Mouse (Mus musculus): Measurements from ENCODE around the gene Mras. TPM values are rescaled to one million over a fixed set of nuclear protein-coding genes. Genes with fewer than 3 reads are reported as not detected.

The Mras gene
- polyA plus RNA-seq, 1 experiment from 2014 or later, result 11.9 TPM

DNA sequence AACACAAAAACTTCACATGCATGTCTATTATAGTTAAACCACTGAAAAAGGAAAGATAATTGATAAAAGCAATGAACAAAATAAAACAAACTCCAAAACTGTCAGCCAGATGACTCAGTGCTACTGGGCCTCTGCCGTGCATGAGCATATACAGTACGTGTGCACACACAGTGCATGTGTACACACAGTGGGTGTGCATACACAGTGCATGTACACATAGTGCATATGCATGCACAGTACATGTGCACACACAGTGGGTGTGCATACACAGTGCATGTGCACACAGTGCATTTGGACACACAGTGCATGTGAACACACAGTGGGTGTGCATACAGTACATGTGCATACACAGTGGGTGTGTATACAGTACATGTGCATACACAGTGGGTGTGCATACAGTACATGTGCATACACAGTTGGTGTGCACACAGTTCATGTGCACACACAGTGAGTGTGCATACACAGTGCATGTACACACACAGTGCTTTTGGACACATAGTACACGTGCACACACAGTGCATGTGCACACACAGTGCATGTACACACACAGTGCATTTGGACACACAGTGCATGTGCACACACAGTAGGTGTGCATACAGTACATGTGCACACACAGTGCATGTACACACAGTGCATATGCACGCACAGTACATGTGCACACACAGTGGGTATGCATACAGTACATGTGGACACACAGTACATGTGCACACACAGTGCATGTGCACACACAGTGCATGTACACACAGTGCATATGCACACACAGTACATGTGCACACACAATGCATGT, 4.7 kb upstream of the Mras start:
- DNase-seq (ENCODE audit: low spot score), result no peak

DNA sequence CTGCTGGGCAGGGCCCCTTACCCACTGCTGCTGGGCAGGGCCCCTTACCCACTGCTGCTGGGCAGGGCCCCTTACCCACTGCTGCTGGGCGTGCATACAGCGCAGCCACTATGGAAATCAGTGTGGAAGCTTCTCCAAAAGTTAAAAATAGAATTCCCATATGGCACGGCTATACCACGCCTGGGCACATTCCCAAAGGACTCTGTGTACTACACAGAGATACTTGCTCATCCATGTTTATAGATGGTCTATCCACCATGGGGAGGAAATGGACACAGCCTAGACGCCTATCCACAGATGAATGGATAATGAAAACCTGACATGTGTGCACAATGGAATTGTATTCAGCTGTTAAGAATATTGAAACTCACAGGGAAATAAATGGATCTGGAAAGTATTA, 3.8 kb upstream of the Mras start:
- no peak for DNase-seq (ENCODE audit: low spot score)

DNA sequence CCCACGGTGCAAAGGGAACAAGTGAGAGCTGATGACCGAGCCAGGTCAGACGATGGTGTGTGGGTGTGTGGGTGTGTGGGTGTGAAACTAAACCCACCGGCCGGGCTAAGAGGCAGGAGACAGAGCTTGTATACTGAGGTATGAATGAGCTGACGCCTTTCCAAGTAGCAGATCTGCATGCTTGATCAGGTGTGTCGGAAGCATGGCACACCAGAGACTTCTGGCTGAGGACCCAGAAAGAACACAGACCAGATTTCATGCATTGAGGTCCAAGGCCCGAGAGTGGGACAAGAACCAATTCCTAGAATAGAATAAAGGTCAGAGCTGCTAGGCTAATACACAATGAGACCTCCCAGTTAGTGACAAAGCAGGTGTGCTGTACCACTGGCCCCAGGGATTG, 1.9 kb upstream of the Mras start:
- no peak for DNase-seq (ENCODE audit: low spot score)

DNA sequence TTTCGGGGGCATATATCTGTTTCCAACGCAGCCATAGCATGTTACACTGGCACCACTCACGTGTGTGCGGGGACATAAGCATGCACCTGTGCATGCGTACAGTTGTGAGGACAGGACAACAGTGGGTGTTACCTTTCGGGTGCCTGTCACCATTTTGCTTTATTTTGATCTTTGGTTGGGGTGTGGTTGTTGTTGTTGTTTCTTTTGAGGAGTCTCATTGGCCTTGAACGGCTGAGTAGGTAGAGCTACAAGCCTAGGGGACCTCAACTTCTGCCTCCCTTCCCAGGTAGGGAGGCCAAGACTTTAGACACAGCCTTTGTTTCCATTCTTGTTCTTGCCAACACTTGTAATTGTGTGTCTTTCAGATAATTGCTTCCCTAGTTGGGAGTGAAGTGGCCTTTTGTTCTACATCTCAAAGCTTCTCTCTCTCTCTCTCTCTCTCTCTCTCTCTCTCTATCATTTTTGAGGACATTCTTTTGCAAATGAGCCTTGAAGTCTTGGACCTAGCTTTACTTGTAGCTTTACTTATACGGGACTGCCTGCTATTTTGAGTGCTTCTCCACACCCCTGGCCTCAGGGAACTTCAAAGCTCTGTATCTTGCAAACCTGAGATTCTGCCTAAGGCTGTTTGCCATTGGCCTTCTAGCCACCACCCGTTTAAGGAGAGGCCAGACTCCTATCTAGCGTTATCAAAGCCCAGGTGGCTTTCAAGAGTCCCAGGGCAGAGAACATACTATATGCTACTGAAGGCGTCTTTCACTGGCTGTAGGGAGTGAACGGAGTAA, 792 bp upstream of the Mras start:
- no peak for DNase-seq (ENCODE audit: low spot score)

DNA sequence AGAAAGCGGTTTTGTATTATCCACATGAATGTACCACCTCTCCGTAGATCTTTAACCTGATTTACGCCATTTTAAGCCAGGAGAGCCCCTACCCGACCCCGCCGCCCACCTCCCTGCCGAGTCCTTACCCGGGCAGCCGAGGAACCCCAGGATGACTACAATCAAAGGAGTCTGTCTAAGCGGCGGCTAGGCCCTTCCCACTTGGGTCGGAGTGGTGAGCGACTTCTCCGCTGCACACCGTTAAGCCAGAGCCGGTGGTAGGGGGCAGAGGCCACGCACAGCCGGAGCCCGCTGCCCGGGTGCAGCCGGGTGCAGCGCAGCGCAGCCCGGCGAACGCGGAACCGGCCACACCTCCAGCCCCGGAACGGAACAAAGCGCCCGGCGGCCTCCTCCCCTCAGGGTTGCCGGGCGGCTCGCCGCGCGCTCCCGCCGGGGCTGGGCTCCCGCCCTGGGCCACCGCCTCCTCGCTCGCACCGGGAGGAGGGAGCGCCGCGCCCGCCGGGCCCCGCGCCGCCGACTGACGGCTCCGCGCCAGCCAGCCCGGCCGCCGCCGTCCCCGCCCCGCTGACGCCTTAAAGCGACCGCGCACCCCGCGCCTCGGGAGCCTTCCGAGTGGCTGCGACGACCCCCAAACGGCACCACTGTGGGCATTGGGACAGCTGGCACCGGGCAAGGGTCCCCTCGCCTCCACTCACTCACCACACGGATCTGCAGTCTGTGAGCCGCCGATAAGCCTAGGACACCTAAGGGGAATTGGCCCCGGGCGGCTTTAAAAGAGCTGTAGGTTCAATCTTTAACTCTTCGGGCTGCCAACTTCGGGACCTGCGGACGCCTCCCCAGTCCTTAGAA, 775 bp downstream of the Mras start:
- peak; percentile 27 for DNase-seq (ENCODE audit: low spot score)

DNA sequence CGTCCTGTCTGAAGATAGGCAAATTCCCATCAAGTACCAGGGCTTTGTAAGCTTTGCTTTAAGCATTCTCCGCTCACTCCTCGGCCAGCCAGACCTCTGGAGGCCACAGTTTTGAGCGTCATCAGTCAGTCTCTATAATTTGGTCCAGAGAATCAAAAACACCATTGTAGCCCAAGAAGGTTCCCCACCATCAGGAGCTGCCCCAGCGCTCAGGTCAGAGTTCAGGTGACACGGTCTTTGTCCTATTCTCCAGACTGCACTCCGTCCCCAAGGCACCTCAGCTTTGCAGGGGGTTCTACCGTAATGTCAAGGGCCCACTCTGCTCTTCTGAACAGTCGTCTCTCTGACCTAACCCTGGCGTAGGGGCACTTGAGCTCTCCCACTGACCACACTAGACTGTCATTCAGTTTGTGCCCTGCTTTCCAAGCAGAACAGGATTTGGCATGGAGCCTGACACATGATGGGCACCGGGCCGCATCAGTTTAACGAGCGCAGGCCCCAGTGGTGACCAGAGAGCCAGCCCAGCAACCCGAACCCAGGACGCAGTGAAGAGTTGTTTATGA, 1.5 kb downstream of the Mras start:
- DNase-seq (ENCODE audit: low spot score), result no peak

DNA sequence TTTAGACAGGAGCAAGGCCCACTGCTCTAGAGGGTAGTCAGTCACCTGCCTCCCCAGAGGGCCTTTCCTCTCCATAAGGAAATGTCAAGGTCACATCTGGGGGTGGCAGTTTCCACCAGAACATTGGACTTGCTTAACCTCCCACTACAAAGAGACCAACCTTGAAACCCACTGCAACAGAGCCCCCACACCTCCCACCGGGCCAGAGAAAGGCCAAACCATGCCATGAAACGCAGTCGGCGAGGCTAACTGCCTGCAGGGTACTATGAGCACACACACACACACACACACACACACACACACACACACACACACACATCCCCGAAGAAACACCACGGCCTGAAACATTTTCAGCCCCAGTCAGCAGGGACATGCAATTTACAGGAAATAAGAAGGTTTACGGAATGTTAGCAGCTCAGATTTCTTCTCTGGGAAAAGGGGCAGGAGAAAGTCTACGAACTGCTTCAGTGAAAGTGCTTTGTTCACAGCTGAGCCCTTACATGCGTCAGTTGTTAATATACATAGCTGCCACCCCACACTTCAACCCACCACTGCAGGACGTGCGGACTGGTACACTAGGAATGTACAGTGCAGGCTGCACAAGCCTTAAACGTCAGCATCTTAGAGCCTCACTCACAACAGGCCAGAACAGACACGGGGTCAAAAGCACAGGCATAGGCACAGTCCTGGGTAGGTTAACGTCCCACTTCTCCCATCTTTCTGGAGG, 2.1 kb downstream of the Mras start:
- no peak for DNase-seq (ENCODE audit: low spot score)

DNA sequence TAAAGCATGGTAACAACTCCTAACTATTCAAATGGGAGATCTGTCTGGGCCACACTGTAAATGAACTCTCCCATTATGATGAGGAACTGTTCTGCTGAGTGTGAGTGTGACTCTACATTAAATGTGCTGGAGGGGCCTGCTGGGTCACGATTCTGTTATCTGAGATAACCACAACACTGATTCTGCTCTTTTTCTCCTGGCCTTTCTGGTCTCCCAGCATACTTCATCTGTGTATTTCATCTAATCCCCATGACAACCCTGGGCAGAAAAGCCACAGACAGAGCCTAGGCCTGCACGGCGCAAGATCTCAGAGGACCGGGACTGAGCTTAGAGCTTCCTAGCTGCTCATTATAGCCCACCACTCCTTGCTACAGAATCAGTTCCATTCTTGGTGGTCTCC, 4.7 kb downstream of the Mras start:
- no peak for DNase-seq (ENCODE audit: low spot score)

DNA sequence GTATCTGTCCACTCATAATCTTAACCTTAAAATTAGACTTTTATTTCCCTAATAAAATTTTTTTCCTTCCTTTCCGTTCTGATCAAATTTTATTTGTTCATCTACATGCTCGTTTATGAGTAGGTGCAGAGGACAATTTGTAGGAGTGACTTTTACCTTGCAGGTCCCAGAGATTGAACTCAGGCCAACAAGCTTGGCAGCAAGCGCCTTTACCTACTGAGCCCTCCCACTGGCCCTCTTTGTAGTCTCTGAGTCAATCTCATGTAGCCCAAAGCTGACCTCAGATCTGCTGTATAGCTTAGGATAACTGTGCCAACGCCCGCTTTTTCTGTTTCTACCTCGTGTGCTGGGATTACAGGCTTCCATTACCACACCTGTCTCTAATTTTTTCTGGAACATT, 5.2 kb downstream of the Mras start:
- DNase-seq (ENCODE audit: low spot score), result no peak

DNA sequence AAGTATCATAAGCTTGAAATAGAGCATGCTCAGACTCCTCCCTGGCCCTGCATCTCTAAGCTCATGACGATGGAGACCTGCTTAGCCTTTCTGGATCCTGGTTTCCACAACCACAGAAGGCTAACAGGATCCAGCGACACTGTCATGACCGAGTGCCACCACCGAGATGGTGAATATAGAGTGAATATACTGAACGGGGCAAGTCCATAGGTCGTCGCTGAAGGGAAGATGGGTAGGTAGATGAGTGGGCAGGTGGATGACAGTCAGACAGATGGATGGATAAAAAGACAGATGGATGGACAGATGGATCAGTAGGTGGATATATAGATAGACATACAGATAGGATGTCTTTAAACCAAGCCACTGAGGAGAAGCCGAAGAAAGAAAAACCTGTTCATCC, 5.8 kb downstream of the Mras start:
- no peak for DNase-seq (ENCODE audit: low spot score)

DNA sequence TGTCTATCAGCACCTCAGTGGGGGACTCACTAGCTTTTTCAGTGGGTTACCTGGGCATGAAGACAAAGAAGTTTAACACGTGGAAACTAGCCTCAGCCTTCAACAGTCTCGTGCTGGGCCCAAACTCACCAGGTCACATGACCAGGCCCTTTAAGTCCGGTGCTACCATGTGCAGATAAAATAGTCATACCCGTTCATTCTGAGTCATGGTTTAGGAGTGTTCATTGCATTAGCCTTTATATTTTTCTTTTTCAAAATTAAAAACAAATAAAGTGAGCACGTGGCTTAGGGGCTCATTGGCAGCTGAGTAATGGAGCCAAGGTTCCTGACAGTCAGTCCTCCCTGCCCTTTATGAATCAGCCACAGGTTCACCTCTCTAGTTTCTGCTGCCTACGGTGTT, 6.4 kb downstream of the Mras start:
- DNase-seq (ENCODE audit: low spot score), result no peak

DNA sequence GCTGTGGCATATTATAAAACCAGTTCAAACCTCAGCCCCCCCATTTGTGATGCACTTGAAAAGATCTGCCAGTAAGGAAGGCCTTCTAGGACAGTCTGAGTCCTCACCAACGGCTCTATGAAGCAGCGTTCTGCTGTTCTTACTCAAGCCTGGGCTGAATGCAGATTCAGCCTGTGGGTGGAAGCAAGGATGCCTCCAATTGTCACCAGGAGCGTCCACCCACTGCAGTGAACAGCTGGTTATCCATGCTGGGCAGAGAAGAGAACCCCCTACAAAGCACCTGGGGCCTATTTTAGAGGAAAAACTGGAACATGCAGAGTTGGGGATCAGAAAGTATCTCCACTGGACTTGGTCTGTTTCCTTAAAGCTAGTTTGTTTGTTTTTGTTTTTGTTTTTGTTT, 7.3 kb downstream of the Mras start:
- DNase-seq (ENCODE audit: low spot score), result no peak

DNA sequence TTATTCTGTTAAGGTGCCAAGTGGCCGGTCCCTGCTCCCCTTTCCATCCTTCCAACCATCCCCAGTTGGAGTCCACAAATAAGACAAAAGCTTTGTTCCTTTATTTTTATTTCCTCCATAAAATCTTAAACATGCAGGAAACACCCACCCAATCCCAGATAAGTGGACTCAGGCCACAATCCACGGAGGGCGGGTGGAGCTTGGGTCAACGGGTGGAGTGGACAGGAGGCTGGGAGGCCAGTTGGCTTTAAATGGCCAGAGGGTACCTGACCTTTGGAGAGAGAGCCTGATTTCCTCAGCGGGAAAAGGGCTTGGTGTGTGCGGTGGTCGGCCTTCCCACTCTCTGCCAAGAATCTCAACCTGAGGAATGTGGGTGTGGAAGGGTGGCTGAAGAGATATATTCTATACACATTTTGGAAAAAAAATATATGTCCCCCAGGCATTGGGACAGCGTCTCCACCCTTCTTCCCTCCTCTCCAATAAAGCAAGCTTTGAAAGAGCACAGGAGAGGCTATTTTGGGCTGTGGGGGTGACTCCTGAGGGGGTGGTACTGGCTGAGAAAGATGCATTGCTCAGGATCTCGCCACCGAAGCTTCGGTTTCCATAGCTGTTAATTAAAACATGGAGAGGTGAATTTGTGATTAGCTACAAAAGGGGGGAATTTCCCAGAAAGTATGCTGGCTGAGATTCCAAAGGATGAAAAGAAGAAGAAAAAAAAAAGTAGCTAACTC, 8.4 kb downstream of the Mras start:
- no peak for DNase-seq (ENCODE audit: low spot score)

DNA sequence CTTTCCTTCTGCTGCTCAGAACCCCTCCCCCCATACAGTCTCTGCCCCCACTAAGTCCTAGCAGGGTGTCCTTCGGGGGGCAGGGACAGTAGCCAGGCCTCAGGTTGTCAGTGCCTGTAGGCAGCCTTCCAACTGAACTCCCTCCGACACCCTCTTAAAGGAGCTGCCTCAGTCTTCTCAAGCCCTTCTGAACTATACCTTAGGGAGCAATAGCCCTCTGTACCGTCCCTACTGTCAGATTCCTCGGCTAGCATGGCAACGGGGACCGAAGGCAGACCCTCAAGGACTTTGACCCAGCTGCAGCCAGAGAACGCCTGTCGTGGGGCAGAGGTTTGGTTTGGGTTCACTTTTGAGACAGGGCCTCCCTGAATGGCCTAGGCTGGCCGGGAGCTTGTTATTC, 11.9 kb downstream of the Mras start:
- DNase-seq (ENCODE audit: low spot score), result no peak

DNA sequence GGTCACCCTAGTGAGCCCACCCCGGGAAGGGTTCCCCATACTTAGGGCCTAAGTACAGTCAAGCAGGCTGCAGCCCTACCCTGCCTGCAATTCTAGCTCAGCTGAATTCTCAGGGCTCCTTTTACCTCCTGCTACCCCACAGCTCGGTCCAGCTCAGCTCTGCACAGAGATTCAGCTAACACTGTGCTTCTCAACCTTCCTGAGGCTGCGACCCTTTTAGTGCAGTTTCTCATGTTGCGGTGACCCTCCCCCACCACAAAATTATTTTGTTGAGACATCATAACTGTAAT, 12.7 kb downstream of the Mras start:
- no peak for DNase-seq (ENCODE audit: low spot score)

DNA sequence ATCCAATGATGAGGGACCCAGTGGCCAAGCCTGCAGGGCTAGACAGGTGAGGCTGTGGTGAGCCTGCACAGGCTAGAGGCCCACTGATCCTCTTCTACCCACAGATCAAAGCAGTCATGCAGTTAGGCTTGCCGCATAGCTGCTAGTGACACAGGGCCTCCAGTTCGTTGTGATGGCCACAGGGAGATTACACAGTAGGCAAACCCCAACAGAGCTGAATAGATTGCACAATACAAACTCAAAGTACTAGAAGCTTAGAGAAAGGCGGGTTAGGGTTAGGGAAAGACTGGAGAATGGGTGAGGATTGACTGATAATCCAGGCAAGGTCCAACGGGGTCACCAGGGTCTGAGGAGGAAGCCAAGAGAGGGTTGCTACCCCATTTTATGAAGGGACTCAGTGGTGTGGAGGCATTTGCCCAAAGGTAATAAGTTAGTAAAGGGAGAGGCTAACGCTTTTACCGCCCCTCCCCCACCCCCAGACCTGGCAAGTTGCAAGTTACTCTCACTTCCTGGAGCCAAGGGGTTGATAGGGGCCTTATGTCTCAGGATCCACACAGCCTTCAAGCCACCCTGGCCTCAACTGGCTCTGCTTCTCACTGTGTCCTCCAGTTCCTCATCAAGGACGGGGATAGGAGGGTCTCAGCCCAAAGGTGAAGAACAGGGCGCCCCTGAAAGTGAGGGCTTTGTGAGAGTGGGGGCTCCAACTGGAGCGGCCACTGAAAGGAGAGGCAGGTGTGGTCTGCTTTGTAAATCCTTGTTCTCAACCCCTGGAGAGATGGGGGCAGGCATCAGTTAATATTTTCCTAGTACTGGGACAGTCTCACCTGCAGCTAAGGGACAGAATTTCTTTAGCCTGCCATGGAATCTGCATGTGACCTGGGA, 13.2 kb downstream of the Mras start:
- DNase-seq (ENCODE audit: low spot score), result peak; percentile 5

DNA sequence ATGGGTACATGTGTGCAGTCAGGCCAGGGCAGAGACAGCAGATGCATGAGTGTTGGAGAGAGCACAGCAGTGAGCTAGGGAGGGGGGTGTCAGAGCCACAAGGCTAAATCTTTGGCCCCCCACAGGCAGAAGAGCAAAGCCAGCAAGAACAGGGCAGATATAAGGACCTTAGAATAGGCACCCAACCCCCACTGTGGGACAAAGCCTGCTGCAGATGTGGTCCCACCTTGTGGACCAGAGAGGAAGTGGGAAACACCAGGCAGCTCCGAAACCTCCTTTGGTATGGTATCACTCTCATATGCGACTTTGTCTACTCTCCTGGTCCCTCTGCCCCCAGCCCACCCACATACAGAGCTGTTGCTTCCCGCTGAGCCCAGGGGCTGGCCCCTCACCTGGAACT, 15.3 kb downstream of the Mras start:
- no peak for DNase-seq (ENCODE audit: low spot score)

DNA sequence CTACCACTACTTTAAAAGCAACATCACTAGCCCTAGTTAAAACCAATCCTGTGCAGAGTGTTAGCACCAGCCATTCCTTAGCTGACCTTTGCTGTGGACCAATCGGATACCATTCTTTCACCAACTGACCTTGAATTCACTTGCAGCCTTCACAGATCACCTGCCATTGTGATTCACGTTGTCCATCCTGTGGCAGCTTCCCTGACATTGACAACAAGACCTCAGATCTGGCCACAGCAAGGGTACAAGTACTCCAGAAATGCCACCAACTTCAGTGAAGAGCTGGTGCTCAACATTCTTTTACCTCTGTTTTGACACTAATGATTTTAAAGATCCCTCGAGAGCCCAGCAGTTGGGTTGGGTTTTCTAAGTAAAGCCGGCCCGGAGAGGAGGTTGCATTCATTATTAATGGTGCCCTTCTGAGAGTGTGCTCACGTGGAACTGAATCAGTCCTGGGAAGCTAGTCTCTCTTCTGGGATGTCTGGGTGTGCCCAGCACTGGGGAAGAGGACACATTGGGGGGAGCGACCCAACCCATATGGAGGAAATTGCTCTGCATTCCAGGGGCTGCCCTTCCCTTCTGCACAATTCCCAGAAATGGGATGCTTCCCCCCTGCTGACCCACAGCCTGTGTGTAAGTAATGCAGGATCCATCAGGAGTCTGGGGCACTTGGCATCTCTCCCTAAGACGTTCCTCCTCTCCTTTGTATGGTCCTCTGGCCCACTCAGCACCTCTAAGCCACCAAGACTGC, 17.1 kb downstream of the Mras start:
- no peak for DNase-seq (ENCODE audit: low spot score)

DNA sequence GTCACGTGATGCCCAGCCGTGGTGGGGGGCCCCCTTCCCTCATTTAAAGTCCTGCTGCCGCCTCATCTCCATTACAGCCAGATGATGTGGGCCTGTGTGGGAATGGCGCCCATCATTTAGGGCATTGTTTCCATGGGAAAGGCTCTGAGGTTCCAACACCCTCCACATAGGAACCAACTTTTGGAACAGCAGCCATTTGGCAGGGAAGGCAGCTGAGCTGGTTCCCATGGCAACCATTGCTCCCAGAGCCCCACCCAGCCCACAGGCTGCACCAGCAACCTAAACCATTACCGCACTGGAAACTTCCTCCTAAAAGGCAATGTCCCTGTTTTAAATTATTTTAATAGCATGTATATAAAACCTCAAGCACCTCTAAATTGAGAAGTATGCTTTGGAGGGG, 18.8 kb downstream of the Mras start:
- DNase-seq (ENCODE audit: low spot score), result no peak

Measured in thymus, postnatal 0 days (tissue).